Mouse (Mus musculus): ENCODE results near the gene Gas2l1. TPM values are rescaled to one million over a fixed set of nuclear protein-coding genes. Genes with fewer than 3 reads are reported as not detected.
A peak's percentile ranks its signal among the peaks of the same experiment; 100 is the strongest.

The Gas2l1 gene
- polyA plus RNA-seq, 1 experiment: 1,288 TPM

DNA sequence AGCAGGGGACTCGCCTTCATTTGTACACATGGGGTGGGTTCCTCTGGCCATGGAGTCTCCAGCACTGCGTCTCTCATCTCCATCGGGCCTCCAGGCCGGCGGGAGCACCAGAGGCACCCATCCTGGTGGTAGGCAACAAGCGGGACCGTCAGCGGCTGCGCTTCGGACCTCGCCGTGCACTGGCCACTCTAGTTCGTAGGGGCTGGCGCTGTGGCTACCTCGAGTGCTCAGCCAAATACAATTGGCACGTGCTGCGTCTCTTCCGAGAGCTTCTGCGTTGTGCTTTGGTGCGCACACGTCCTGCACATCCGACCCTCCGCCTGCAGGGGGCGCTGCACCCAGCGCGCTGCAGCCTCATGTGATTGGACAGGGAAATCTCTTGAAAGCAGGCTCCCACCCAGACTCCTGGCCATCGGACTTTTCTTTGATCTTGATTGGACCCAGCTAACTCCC is 5.4 kb downstream of the Gas2l1 start:
- no peak for TF ChIP-seq GATA1 (IDR thresholded peaks at IDR 0.05; ENCODE audit: borderline replicate concordance, low read length)
- no peak for TF ChIP-seq FLI1 (IDR thresholded peaks at IDR 0.05; ENCODE audit: low read length)

DNA sequence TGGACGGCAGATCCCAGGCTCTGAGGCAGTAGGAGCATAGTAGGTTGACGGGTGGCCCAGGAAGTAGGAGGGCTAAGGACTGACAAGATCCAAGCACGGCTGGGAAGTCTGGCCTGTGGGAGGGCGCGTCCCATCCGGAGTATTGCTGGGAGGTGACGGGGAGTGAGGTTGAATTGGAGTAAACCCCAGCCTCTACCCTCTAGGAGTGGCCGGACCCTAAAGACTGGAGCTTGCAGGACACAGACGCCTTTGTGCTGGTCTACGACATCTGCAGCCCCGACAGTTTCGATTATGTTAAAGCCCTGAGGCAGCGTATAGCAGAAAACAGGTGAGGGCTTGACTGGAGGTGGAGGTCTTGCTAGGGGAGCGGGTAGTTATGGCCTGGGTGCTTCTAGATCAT is 5.9 kb downstream of the Gas2l1 start:
- TF ChIP-seq FLI1 (IDR thresholded peaks at IDR 0.05; ENCODE audit: low read length) (no peak), GATA1 (IDR thresholded peaks at IDR 0.05; ENCODE audit: borderline replicate concordance, low read length) (no peak)
- peak overlapping the region; percentile 94 for H3K4me3 ChIP-seq (replicated peaks)
- H3K4me1 ChIP-seq: peaks cover 98% of the 10 kb centered on the region
- peaks cover 66% of the 10 kb centered on the region for H3K36me3 ChIP-seq (replicated peaks; ENCODE audit: low read length)
- peaks cover 50% of the 10 kb centered on the region for H3K9me3 ChIP-seq
- H3K27me3 ChIP-seq (replicated peaks): peaks cover 53% of the 10 kb centered on the region

More for the DNA sequence above, 5.4 kb downstream of the Gas2l1 start:
- Histone ChIP-seq H3K4me1 (peaks cover 98% of the 10 kb centered on the region), H3K36me3 (replicated peaks; ENCODE audit: low read length) (peaks cover 71% of the 10 kb centered on the region), H3K9me3 (peaks cover 51% of the 10 kb centered on the region), H3K4me3 (replicated peaks) (peak overlapping the region; percentile 94), H3K27me3 (replicated peaks) (peaks cover 53% of the 10 kb centered on the region)

DNA sequence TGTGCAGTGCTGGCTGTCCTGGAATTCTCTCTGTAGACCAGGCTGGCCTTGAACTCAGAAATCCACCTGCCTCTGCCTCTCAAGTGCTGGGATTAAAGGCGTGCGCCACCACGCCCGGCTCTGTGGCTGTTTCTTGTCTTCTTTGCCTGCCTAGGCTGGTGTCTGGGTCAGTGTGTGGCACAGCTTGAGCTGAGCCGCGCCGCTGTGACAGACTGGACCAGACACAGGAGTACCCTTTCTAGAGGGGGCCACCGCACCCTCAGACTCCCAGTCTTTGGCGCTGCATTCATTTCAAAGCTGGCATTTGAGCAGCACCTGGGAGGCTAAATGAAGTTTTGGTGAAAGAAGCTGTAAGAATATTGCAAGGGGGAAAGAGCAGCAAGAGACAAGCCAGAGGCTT is 6.3 kb downstream of the Gas2l1 start:
- peaks cover 62% of the 10 kb centered on the region for H3K36me3 ChIP-seq (replicated peaks; ENCODE audit: low read length)
- H3K4me3 ChIP-seq (replicated peaks): peak overlapping the region; percentile 94
- peaks cover 45% of the 10 kb centered on the region for H3K9me3 ChIP-seq
- TF ChIP-seq GATA1 (IDR thresholded peaks at IDR 0.05; ENCODE audit: borderline replicate concordance, low read length): no peak
- no peak for TF ChIP-seq FLI1 (IDR thresholded peaks at IDR 0.05; ENCODE audit: low read length)
- peaks cover 97% of the 10 kb centered on the region for H3K4me1 ChIP-seq
- H3K27me3 ChIP-seq (replicated peaks): peaks cover 53% of the 10 kb centered on the region

DNA sequence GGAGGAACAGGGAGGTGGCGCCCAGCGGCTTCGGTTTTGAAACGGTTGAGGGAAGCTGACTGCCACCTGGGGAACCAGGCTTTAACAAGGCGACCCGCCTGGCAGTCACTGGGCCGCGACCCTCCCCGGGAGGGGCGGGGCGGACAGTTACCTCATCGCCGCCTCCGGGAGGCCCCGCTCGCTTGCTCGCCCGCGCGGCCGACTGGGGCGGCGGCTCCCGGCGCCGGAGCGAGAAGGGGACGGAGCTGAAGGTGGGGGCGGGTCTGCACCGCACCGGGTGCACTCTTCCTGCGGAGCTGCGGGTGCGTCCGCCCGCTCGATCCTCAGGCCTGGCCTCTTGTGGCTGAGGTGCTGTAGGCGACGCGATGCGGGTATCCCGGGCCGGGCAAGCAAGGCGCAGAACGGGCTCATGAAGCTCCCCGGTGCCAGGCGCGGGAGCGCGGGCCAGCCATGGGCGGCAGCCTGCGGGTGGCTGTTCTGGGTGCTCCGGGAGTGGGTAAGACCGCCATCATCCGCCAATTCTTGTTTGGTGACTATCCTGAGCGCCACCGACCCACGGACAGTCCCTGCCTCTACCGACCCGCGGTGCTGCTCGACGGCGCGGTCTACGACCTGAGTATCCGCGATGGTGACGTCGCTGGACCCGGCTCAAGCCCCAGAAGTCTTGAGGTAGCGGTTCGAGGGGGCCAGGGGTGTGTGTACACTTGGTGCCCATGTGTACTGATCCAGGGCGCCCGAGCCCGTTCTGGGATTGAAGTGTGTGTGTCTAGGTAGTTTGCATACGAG is 7.1 kb downstream of the Gas2l1 start, which contains the start of gene Rasl10a:
Gene Rasl10a (plus strand): TSS at position 273 of the 786 bp plus-strand sequence.
- peaks cover 55% of the 10 kb centered on the region for H3K36me3 ChIP-seq (replicated peaks; ENCODE audit: low read length)
- H3K27me3 ChIP-seq (replicated peaks): peaks cover 53% of the 10 kb centered on the region
- TF ChIP-seq FLI1 (IDR thresholded peaks at IDR 0.05; ENCODE audit: low read length) (no peak), GATA1 (IDR thresholded peaks at IDR 0.05; ENCODE audit: borderline replicate concordance, low read length) (no peak)
- H3K4me3 ChIP-seq (replicated peaks): peak within 1 kb of the TSS; percentile 94
- peaks cover 38% of the 10 kb centered on the region for H3K9me3 ChIP-seq
- H3K4me1 ChIP-seq: peaks cover 94% of the 10 kb centered on the region

DNA sequence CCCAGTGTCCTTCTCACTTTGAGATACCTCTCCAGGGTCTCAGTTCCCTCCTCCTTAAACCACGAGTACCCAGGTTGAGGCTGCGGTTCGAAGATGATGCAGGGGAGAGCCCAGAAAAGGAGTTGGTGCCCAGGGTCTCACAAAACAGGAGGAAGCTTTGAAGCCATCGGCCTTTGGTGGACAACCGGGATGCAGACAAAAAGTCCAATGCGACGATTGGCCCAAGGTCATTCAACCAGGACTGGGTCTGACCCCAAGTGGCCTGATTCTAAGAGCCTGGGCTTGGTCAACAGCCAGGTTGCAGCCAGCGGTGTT is 7.6 kb downstream of the Gas2l1 start:
- Histone ChIP-seq H3K4me3 (replicated peaks) (peak overlapping the region; percentile 94), H3K27me3 (replicated peaks) (peaks cover 53% of the 10 kb centered on the region)

DNA sequence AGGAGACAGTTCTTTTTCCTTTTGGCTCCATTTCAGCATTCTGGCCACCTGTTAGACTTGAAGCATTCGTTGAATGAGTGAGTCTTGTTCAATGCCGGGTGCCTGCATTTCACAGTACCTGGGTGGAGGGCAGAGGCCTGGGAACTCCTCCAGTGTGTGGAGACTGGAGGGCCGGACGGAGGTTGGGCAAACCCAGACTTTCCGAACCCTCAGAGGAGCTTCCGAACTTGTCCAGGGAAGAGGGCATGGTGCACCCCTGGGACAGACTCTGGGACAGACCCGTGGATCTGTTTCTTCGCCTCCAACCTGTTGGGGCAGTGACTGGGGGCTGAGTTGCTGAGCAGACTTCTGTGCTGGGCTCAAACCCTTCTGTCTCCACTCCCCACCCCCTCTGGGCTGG is 8.1 kb downstream of the Gas2l1 start:
- peaks cover 93% of the 10 kb centered on the region for H3K4me1 ChIP-seq
- peaks cover 53% of the 10 kb centered on the region for H3K27me3 ChIP-seq (replicated peaks)
- H3K9me3 ChIP-seq: peaks cover 30% of the 10 kb centered on the region
- no peak for TF ChIP-seq GATA1 (IDR thresholded peaks at IDR 0.05; ENCODE audit: borderline replicate concordance, low read length)
- TF ChIP-seq FLI1 (IDR thresholded peaks at IDR 0.05; ENCODE audit: low read length): no peak
- peaks cover 45% of the 10 kb centered on the region for H3K36me3 ChIP-seq (replicated peaks; ENCODE audit: low read length)
- H3K4me3 ChIP-seq (replicated peaks): no peak overlapping the region

More for the DNA sequence above, 7.6 kb downstream of the Gas2l1 start:
- TF ChIP-seq GATA1 (IDR thresholded peaks at IDR 0.05; ENCODE audit: borderline replicate concordance, low read length) (no peak), FLI1 (IDR thresholded peaks at IDR 0.05; ENCODE audit: low read length) (no peak)
- Histone ChIP-seq H3K4me1 (peaks cover 94% of the 10 kb centered on the region), H3K9me3 (peaks cover 34% of the 10 kb centered on the region), H3K36me3 (replicated peaks; ENCODE audit: low read length) (peaks cover 49% of the 10 kb centered on the region)

DNA sequence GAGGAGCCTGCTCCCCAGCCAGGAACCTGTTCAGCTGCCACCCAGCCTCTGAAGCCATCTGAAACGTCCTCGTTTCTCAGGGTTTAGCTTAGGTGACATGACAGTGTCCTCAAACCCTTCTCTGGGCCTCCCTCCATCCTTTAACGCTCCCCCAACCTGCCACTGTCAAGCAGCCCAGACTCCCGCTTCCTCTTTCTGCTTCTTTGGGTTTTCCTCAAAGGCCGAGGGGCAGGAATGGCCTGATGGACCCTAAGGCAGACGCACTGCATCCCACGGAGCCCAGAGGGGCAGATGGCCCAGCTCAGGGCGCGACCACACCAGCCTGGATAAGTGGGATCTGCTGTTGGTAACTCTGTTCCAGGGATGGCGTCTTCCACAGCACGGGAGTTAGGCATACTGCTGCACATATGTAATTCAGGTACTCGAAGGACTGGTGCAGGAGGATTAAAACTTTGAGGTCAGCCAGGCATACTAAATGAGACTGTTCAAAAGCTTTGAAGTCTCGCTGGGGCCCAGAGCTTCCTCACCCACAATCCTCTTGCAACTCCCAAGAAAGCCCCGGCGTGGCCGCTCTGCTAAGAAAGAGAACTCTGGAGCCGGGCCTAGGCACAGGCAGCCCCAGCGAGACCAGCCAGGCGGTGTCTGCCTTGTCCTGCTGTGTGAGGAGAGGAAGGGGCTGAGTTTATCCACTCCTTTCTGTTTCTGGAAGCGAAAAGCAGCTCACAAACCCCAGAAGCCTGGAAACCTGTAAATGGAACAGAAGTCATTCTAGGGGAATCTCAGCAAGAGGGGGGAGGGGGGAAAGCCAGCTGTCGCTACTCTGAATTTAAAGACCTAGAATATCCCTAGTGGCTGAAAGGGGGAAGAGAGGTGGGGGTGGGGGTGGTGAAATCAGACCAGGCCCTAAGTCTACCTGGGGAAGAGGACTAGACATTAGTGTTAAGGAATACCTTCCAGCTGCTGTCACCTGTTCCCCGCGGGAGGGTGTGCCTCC is 8.9 kb downstream of the Gas2l1 start:
- H3K4me3 ChIP-seq (replicated peaks): peak overlapping the region; percentile 38
- peaks cover 22% of the 10 kb centered on the region for H3K9me3 ChIP-seq
- H3K36me3 ChIP-seq (replicated peaks; ENCODE audit: low read length): peaks cover 36% of the 10 kb centered on the region
- peaks cover 91% of the 10 kb centered on the region for H3K4me1 ChIP-seq
- peaks cover 51% of the 10 kb centered on the region for H3K27me3 ChIP-seq (replicated peaks)
- TF ChIP-seq FLI1 (IDR thresholded peaks at IDR 0.05; ENCODE audit: low read length) (no peak), GATA1 (IDR thresholded peaks at IDR 0.05; ENCODE audit: borderline replicate concordance, low read length) (no peak)

DNA sequence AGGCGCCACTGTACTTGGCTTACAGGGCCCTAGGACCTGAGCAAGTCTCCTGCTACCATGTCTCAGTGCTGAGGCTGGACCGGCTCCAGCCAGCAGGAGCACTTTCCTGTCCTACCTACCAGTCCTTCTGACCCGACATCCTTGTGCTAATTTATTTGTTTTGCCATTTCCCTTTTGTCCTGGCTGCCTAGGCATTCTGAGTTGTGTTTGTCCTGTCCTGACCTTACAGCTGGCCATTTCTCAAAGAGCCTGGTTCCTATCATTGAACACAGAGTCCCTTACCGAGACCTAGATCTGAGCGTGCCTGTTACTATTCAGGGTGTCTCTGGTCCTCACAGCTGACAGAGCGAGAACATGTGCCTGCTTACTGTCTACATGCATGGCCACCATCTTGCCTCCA is 10.3 kb downstream of the Gas2l1 start:
- no peak overlapping the region for H3K4me3 ChIP-seq (replicated peaks)
- peaks cover 28% of the 10 kb centered on the region for H3K36me3 ChIP-seq (replicated peaks; ENCODE audit: low read length)
- TF ChIP-seq FLI1 (IDR thresholded peaks at IDR 0.05; ENCODE audit: low read length) (no peak), GATA1 (IDR thresholded peaks at IDR 0.05; ENCODE audit: borderline replicate concordance, low read length) (no peak)
- peaks cover 9% of the 10 kb centered on the region for H3K9me3 ChIP-seq
- H3K4me1 ChIP-seq: peaks cover 91% of the 10 kb centered on the region
- peaks cover 45% of the 10 kb centered on the region for H3K27me3 ChIP-seq (replicated peaks)

DNA sequence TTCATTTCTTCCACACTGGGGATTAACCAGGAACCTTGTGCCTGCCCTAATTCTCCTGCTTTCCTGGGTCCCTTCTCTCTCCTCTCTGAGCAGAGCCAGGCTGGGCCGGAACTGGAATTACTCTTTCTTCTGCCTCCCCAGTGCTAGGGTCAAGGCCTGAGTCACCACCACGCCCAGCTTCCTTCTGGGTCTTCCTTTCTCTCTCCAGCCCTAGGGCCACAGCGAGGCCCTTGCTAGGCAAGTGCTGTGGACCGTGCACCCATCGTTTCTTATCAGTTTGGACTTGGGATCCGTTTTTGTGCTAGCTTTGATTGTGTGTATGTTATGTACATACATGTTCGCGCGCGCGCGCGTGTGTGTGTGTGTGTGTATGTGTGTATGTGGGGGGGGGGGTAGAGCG is 11.0 kb downstream of the Gas2l1 start:
- H3K4me3 ChIP-seq (replicated peaks): no peak overlapping the region
- no peak for TF ChIP-seq GATA1 (IDR thresholded peaks at IDR 0.05; ENCODE audit: borderline replicate concordance, low read length)
- no peak for TF ChIP-seq FLI1 (IDR thresholded peaks at IDR 0.05; ENCODE audit: low read length)
- H3K4me1 ChIP-seq: peaks cover 89% of the 10 kb centered on the region
- peaks cover 1% of the 10 kb centered on the region; the same call in 1 of the 2 replicates for H3K9me3 ChIP-seq
- peaks cover 21% of the 10 kb centered on the region for H3K36me3 ChIP-seq (replicated peaks; ENCODE audit: low read length)
- H3K27me3 ChIP-seq (replicated peaks): peaks cover 38% of the 10 kb centered on the region

Data from megakaryocyte, embryonic 14.5 days (primary cell).